Mouse (Mus musculus): Measurements from ENCODE around the gene AC124502.3. TPM values are rescaled to one million over a fixed set of nuclear protein-coding genes. Genes with fewer than 3 reads are reported as not detected.
A peak's percentile ranks its signal among the peaks of the same experiment; 100 is the strongest.
"Not testable (repeated sequence)": the region's sequence is repeated elsewhere in the genome, so short reads cannot be mapped to it uniquely, and the experiment has no call there.

Gene AC124502.3
- 2.5 and 4.0 TPM in 2 replicates for polyA plus RNA-seq (2016; fragmentation: Nextera tagmentation; extraction: Ambion mirVana)

- 0 out of 2 replicates have a peak, but pooled peaks cover 3% of the 10 kb centered on the region for H3K36me3 ChIP-seq
- H3K27ac ChIP-seq: peak within 1 kb of the TSS; percentile 85
- H3K4me3 ChIP-seq: peak within 1 kb of the TSS; percentile 78
- peaks cover 35% of the 10 kb centered on the region for H3K4me1 ChIP-seq
- no peaks in the 10 kb centered on the region for H3K27me3 ChIP-seq
- peak; percentile 89 for ATAC-seq (ENCODE audit: low FRiP score)
- H3K9me3 ChIP-seq (replicated peaks): no peaks in the 10 kb centered on the region
- peak within 1 kb of the TSS; percentile 99 for H3K4me2 ChIP-seq (replicated peaks)
- H3K9ac ChIP-seq: peak within 1 kb of the TSS; percentile 91
- WGBS: 1% methylated on average over 39 of the region's 44 CpGs
These were observed at the start of gene AC124502.3, which contains the start of gene B4gat1 for GRCm38 (mm10) chr19:5038709-5039156. TSS of gene AC124502.3 (plus strand) at chr19:5038891. TSS of gene B4gat1 (plus strand) at chr19:5038826.

GRCm38 (mm10) chr19:4989013-4989412 lies 49.7 kb upstream of the AC124502.3 start:
- H3K4me3 ChIP-seq: peak overlapping the region; percentile 42
- H3K9ac ChIP-seq: peak overlapping the region; percentile 52; the same call in 1 of the 2 replicates
- H3K4me2 ChIP-seq (replicated peaks): peak overlapping the region; percentile 60
- WGBS: 5% methylated on average over 13 of the region's 13 CpGs
- ATAC-seq (ENCODE audit: low FRiP score): no peak
- peaks cover 100% of the 10 kb centered on the region for H3K27me3 ChIP-seq
- no peaks in the 10 kb centered on the region for H3K9me3 ChIP-seq (replicated peaks)
- peaks cover 14% of the 10 kb centered on the region for H3K4me1 ChIP-seq
- no peaks in the 10 kb centered on the region for H3K36me3 ChIP-seq
- no peak overlapping the region for H3K27ac ChIP-seq

GRCm38 (mm10) chr19:4989434-4990255 lies 49.0 kb upstream of the AC124502.3 start:
- WGBS: 15% methylated on average over 44 of the region's 47 CpGs
- peak; percentile 73 for ATAC-seq (ENCODE audit: low FRiP score)
- Histone ChIP-seq H3K36me3 (no peaks in the 10 kb centered on the region), H3K9me3 (replicated peaks) (no peaks in the 10 kb centered on the region), H3K27ac (no peak overlapping the region), H3K9ac (peak overlapping the region; percentile 52), H3K4me2 (replicated peaks) (peak overlapping the region; percentile 60), H3K4me3 (peak overlapping the region; percentile 42), H3K4me1 (peaks cover 14% of the 10 kb centered on the region), H3K27me3 (peaks cover 98% of the 10 kb centered on the region)

GRCm38 (mm10) chr19:4990256-4990625 lies 48.5 kb upstream of the AC124502.3 start, which contains the start of gene Npas4:
TSS of gene Npas4 (minus strand) at chr19:4990316.
- peak within 1 kb of the TSS; percentile 52 for H3K9ac ChIP-seq
- H3K4me3 ChIP-seq: peak within 1 kb of the TSS; percentile 42
- peaks cover 14% of the 10 kb centered on the region for H3K4me1 ChIP-seq
- H3K36me3 ChIP-seq: no peaks in the 10 kb centered on the region
- no peaks in the 10 kb centered on the region for H3K9me3 ChIP-seq (replicated peaks)
- H3K27me3 ChIP-seq: peaks cover 98% of the 10 kb centered on the region
- WGBS: 22% methylated on average over 4 of the region's 4 CpGs
- peak within 1 kb of the TSS; percentile 60 for H3K4me2 ChIP-seq (replicated peaks)
- H3K27ac ChIP-seq: no peak within 1 kb of the TSS
- ATAC-seq (ENCODE audit: low FRiP score): 0 out of 2 replicates have a peak, but pooled peaks have one; percentile 9

GRCm38 (mm10) chr19:4990716-4991115 lies 48.0 kb upstream of the AC124502.3 start:
- H3K9ac ChIP-seq: no peak overlapping the region
- no peak; the same call in 1 of the 2 replicates for ATAC-seq (ENCODE audit: low FRiP score)
- no peak overlapping the region for H3K27ac ChIP-seq
- no peaks in the 10 kb centered on the region for H3K9me3 ChIP-seq (replicated peaks)
- H3K27me3 ChIP-seq: peaks cover 97% of the 10 kb centered on the region
- H3K4me2 ChIP-seq (replicated peaks): peak overlapping the region; percentile 60
- WGBS: 3% methylated on average over 18 of the region's 22 CpGs
- H3K36me3 ChIP-seq: no peaks in the 10 kb centered on the region
- peaks cover 14% of the 10 kb centered on the region for H3K4me1 ChIP-seq
- peak overlapping the region; percentile 42 for H3K4me3 ChIP-seq

- no peaks in the 10 kb centered on the region for H3K9me3 ChIP-seq (replicated peaks)
- no peak overlapping the region for H3K4me3 ChIP-seq
- no peak overlapping the region for H3K4me2 ChIP-seq (replicated peaks)
- no peaks in the 10 kb centered on the region for H3K36me3 ChIP-seq
- H3K4me1 ChIP-seq: peaks cover 14% of the 10 kb centered on the region
- WGBS: 24% methylated on average over 8 of the region's 8 CpGs
- peaks cover 91% of the 10 kb centered on the region for H3K27me3 ChIP-seq
- no peak overlapping the region for H3K9ac ChIP-seq
- no peak for ATAC-seq (ENCODE audit: low FRiP score)
- no peak overlapping the region for H3K27ac ChIP-seq
These were observed 46.3 kb upstream of the AC124502.3 start for GRCm38 (mm10) chr19:4992371-4992770.

GRCm38 (mm10) chr19:4992904-4993303 lies 45.8 kb upstream of the AC124502.3 start:
- no peak for ATAC-seq (ENCODE audit: low FRiP score)
- H3K9me3 ChIP-seq (replicated peaks): no peaks in the 10 kb centered on the region
- peaks cover 85% of the 10 kb centered on the region for H3K27me3 ChIP-seq
- H3K9ac ChIP-seq: no peak overlapping the region
- H3K4me2 ChIP-seq (replicated peaks): no peak overlapping the region
- H3K4me3 ChIP-seq: no peak overlapping the region
- peaks cover 14% of the 10 kb centered on the region for H3K4me1 ChIP-seq
- 11% methylated on average over 9 of the region's 9 CpGs for WGBS
- no peaks in the 10 kb centered on the region for H3K36me3 ChIP-seq
- no peak overlapping the region for H3K27ac ChIP-seq

GRCm38 (mm10) chr19:4994043-4994442 lies 44.6 kb upstream of the AC124502.3 start:
- Histone ChIP-seq H3K9ac (no peak overlapping the region), H3K27ac (no peak overlapping the region), H3K4me1 (peaks cover 14% of the 10 kb centered on the region), H3K27me3 (peaks cover 78% of the 10 kb centered on the region), H3K4me3 (no peak overlapping the region), H3K9me3 (replicated peaks) (no peaks in the 10 kb centered on the region), H3K36me3 (no peaks in the 10 kb centered on the region), H3K4me2 (replicated peaks) (no peak overlapping the region)
- WGBS: 62% methylated on average over 5 of the region's 5 CpGs
- no peak for ATAC-seq (ENCODE audit: low FRiP score)

GRCm38 (mm10) chr19:4999445-5000140 lies 39.1 kb upstream of the AC124502.3 start:
- Histone ChIP-seq H3K9me3 (replicated peaks) (no peaks in the 10 kb centered on the region), H3K27ac (no peak overlapping the region), H3K4me3 (no peak overlapping the region), H3K27me3 (peaks cover 34% of the 10 kb centered on the region), H3K4me2 (replicated peaks) (no peak overlapping the region; the same call in 1 of the 2 replicates), H3K36me3 (no peaks in the 10 kb centered on the region), H3K4me1 (peaks cover 7% of the 10 kb centered on the region), H3K9ac (no peak overlapping the region)
- 72% methylated on average over 6 of the region's 6 CpGs for WGBS
- ATAC-seq (ENCODE audit: low FRiP score): no peak

- H3K9ac ChIP-seq: peak overlapping the region; percentile 53
- no peaks in the 10 kb centered on the region for H3K36me3 ChIP-seq
- H3K4me3 ChIP-seq: peak overlapping the region; percentile 27
- WGBS: 1% methylated on average over 39 of the region's 39 CpGs
- H3K27ac ChIP-seq: peak overlapping the region; percentile 87
- peaks cover 7% of the 10 kb centered on the region for H3K4me1 ChIP-seq
- peak overlapping the region; percentile 64 for H3K4me2 ChIP-seq (replicated peaks)
- H3K27me3 ChIP-seq: peaks cover 15% of the 10 kb centered on the region
- peak; percentile 98 for ATAC-seq (ENCODE audit: low FRiP score)
- H3K9me3 ChIP-seq (replicated peaks): 0 out of 2 replicates have a peak, but pooled peaks cover 8% of the 10 kb centered on the region
These were observed 36.9 kb upstream of the AC124502.3 start for GRCm38 (mm10) chr19:5001666-5002406.

GRCm38 (mm10) chr19:5003644-5004043 lies 35.0 kb upstream of the AC124502.3 start:
- H3K4me1 ChIP-seq; ATAC-seq (ENCODE audit: low FRiP score); H3K9me3 ChIP-seq (replicated peaks); H3K4me3 ChIP-seq; H3K4me2 ChIP-seq (replicated peaks); H3K36me3 ChIP-seq; H3K9ac ChIP-seq; H3K27ac ChIP-seq: not testable (repeated sequence)
- H3K27me3 ChIP-seq: peaks cover 13% of the 10 kb centered on the region
- 55% methylated on average over 2 of the region's 2 CpGs for WGBS
